Mouse (Mus musculus) thymus, postnatal 4 days (tissue): ENCODE measurements around the gene Fam219a.

Experiments
- DNase-seq: peaks from one replicate; pipeline ENCODE4 v3.0.0; 2021

The Fam219a gene

DNA sequence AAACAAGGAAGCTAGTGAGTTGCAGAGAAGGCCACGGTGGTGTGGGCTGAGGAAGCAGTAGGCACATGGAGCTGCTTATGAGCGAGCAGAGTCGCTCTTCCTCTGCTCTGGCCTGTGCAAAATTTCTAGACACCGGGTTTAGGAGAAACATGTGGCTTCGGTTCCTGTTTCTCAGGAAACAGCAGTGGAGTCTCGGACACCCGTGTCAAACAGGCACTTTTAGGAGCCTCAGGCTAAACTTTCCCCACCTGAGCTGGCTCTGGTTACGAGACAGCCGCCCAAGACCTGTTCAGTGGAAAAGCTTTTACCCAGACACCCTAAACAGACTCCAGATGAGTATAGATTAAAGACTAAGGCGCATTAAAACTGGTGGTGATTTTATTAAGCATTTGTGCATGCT, 100.1 kb downstream of the Fam219a start:
- no peak for DNase-seq

DNA sequence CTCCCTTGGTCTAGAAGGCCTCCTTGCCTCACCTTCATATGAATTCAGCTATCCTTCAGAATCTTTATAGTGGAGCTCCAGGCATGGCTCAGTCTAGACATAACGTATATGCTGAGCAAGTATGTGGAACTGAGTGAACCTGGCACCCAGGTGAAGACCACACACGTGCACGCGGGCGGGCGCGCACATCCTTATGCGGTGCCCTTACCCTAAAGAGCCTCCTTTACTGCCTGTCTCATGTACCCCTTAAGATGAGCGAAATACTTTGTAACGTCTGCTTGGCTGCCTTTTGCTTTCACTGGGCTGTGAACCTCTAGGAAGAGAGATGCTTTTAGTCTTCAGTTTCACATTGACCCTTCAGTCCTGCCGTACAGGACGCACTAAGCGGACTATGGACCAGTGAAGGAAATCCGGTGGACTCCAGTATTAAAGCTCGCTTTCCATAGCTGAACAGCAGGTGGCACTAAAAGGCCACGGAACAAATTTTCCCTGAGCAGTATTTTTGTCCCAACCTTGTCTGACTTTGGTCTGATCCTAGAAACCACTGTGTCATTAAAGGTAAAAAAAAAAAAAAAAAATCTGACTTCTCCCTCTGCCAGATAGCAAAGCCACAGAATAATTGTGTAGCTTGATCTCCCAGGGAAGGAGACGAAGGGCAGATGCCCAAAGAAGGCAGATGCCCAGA, 100.8 kb downstream of the Fam219a start:
- DNase-seq = peak; percentile 47
